Mouse (Mus musculus): Measurements from ENCODE around the gene Tmem52.
A peak's percentile ranks its signal among the peaks of the same experiment; 100 is the strongest.
"Not testable (repeated sequence)": the region's sequence is repeated elsewhere in the genome, so short reads cannot be mapped to it uniquely, and the experiment has no call there.

The Tmem52 gene

DNA sequence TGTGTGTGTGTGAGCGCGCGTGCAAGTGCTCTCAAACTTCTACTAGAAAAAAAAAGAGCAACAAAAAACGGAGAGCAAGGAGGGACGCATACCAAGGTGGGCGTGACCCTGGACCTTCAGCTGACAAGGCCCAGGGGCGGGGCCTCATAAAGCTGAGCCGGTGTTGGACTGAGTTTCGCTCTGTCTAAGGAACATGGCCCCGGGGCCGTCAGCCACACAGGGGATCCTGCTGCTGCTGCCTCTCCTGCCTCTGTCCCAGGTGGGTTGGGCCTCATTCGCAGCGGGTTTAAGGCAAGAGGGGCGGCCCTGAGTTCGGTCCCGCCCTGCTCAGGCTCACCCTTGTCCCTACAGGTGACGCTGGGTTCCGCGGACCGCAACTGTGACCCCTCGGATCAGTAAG, at the start of gene Tmem52:
Gene Tmem52, plus strand, starts transcription at position 163 of the 400 bp plus-strand sequence.
- peak; percentile 83 for DNase-seq (ENCODE audit: low read depth, low spot score)

DNA sequence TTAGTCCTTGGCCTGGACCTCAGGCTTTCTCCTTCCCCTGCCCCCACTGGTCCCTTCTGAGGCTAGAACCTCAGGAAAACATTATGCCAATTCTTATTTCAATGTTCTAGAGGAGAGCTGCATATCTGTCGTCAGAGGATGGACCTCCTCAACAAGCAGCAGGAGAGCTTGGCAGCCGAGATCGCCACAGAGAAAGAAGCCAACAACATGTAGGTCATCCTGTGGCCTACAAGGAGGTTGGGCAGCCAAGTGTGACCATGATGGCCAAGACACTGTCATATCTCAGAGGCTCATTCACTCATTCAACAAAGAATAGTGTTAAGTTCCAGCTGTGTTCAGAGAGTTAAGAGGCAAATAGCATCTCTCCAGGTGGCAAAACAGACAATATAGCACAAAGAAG, 48.8 kb upstream of the Tmem52 start:
- no peak for DNase-seq (ENCODE audit: low read depth, low spot score)

GRCm38 (mm10) chr4:155421412-155422370, 47.2 kb upstream of the Tmem52 start:
- not testable (repeated sequence) for DNase-seq (ENCODE audit: low read depth, low spot score)

GRCm38 (mm10) chr4:155423988-155424387, 44.9 kb upstream of the Tmem52 start:
- no peak for DNase-seq (ENCODE audit: low read depth, low spot score)

GRCm38 (mm10) chr4:155426272-155426671, 42.6 kb upstream of the Tmem52 start:
- DNase-seq (ENCODE audit: low read depth, low spot score): no peak

DNA sequence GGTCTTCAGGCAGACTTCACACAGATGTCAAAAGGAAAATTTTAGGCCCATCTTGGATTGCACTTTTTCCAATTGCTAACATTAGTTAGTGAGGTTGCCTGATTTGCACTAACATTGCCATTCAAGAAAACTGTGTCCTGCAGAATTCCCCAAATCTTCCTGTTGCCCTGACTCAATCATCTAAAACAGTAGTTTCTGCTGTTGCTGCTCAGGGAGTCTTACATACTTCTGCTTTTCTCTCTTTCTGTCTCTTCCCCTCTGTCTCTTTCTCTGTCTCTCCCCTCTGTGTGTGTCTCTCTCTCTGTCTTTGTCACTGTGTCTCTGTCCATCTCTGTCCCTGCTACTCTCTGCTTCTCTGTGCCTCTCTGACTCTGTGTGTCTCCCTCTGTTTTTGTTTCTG, 40.5 kb upstream of the Tmem52 start:
- DNase-seq (ENCODE audit: low read depth, low spot score): no peak

GRCm38 (mm10) chr4:155429202-155429601, 39.7 kb upstream of the Tmem52 start:
- no peak for DNase-seq (ENCODE audit: low read depth, low spot score)

GRCm38 (mm10) chr4:155432358-155432757, 36.6 kb upstream of the Tmem52 start:
- no peak for DNase-seq (ENCODE audit: low read depth, low spot score)

- no peak for DNase-seq (ENCODE audit: low read depth, low spot score)
Measured at GRCm38 (mm10) chr4:155433993-155434392, 34.9 kb upstream of the Tmem52 start.

- no peak for DNase-seq (ENCODE audit: low read depth, low spot score)
Measured at GRCm38 (mm10) chr4:155442808-155443207, 26.1 kb upstream of the Tmem52 start.

DNA sequence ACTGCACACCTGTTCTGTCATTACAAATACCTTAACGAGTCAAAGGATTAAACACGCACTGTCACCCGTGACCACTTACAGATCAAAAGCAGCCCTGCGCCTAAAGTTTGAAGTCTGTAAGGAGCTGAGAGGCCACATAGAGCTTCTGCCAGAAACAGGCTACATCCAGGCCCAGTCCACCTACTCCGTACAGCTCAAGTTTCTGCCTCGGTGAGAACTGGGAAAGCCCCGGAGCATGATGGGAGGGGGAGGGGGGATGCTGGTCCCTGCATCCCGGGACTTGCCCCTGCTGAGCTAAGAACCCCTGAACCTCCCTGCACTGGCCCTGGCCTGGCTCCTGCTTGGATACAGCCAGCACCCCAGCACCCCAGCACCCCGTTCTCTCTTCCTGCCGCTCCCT, 17.3 kb upstream of the Tmem52 start:
- DNase-seq (ENCODE audit: low read depth, low spot score): peak; percentile 66

DNA sequence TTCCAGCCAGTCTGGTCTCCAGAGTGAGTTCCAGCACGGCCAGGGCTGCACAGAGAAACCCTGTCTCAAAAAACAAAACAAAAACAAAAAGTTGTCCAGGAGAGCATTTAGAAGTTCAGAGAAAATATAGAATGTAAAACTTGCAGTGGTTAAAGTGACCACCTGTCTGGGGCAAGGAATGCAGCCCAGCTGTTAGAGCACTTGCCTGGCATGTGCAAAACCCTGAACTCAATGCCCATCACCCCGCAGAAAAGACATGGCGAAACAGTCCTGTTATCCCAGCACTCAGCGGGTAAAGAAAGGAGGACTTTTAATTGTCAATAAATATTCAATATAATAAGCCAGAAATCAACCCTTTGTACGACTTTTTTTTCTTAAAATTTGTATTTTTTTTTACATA, 10.3 kb upstream of the Tmem52 start:
- no peak for DNase-seq (ENCODE audit: low read depth, low spot score)

DNA sequence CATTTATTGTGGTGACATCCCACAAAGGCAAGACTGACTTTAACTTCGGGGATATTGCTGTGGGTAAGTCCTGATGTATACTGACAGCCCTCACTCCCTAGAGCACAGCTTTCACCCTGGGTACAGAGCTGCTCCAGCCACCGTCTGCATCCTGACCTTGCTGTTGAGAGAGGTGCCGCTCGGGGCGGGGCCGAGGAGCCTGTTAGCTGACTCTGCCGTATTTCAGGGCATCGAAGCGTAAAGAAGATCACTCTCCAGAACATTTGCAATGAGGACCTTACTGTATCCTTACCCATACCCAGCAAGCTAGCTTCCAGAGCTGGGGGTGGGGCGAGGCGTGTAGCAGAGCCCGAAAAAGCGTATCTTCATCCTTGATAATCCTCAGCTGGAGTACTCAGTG, 5.9 kb upstream of the Tmem52 start:
- no peak for DNase-seq (ENCODE audit: low read depth, low spot score)

- no peak for DNase-seq (ENCODE audit: low read depth, low spot score)
Measured at GRCm38 (mm10) chr4:155463611-155464010, 5.3 kb upstream of the Tmem52 start.

DNA sequence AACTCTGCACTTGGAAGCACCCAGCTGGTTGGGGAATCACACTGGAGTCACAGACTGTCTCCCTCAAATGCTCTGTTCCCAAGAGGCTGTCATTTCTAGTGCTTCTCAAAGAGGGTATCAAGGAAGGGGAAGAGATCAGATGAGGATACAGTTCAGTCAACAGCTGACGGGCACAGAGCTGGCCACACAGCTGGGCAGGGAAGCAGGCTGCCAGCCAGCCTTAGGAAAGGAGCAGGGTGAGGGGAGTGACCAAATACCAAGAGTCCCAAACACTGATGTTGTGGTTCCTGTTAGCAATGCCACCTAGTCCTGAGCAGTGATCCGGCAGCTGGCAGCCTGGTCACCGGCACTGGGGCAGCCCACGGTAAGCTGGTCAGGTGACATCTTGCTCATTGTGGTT, 4.9 kb upstream of the Tmem52 start:
- no peak for DNase-seq (ENCODE audit: low read depth, low spot score)

GRCm38 (mm10) chr4:155465607-155466006, 3.3 kb upstream of the Tmem52 start:
- no peak for DNase-seq (ENCODE audit: low read depth, low spot score)

- no peak for DNase-seq (ENCODE audit: low read depth, low spot score)
Measured at GRCm38 (mm10) chr4:155466080-155466479, 2.8 kb upstream of the Tmem52 start.

GRCm38 (mm10) chr4:155467237-155468010, 1.5 kb upstream of the Tmem52 start:
- no peak for DNase-seq (ENCODE audit: low read depth, low spot score)

GRCm38 (mm10) chr4:155469590-155470262, 812 bp downstream of the Tmem52 start:
- DNase-seq (ENCODE audit: low read depth, low spot score): no peak

- DNase-seq (ENCODE audit: low read depth, low spot score): no peak
Measured at GRCm38 (mm10) chr4:155470263-155470953, 1.5 kb downstream of the Tmem52 start.

DNA sequence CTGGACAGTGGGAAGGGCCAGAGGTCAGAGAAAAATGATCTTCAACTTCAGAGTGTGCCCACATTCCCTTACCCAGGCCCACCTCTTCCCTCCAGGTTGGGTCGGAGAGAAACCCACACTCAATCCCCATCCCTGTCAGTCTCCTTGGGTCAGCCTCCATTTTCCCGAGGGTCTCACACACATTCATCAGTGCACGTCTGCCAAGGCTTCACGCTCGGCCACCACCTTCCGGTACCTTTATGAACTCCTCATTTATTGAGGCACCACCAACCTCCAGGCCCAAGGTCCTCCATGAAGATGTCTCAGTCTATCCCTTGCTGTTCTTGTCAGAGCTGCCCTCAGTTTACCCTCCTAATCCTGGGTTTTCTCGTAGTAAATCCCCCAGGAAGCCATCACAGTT, 2.1 kb downstream of the Tmem52 start:
- no peak for DNase-seq (ENCODE audit: low read depth, low spot score)

All from ES-CJ7 (cell line).